Mouse (Mus musculus): ENCODE data around the gene Rnf167. TPM values are rescaled to one million over a fixed set of nuclear protein-coding genes. Genes with fewer than 3 reads are reported as not detected.

The Rnf167 gene
- polyA plus RNA-seq, 1 experiment: 70.1 TPM

- Histone ChIP-seq H3K27ac (ENCODE audit: insufficient read depth, low read depth, low read length) (peak within 1 kb of the TSS; percentile 99), H3K4me3 (ENCODE audit: insufficient read depth, low read length) (peak within 1 kb of the TSS; percentile 69), H3K4me1 (ENCODE audit: control insufficient read depth, insufficient read depth, low read length) (peaks cover 38% of the 10 kb centered on the region)
- no peak for TF ChIP-seq CTCF (IDR thresholded peaks at IDR 0.05; ENCODE audit: low read depth, low read length)
- TF ChIP-seq POLR2A (IDR thresholded peaks at IDR 0.05; ENCODE audit: borderline replicate concordance, low read depth, low read length): no peak
Observed at GRCm38 (mm10) chr11:70668771-70669505, 21.9 kb downstream of the Rnf167 start, which contains the start of gene Spag7. Gene Spag7, minus strand, starts transcription at chr11:70669416.

- TF ChIP-seq POLR2A (IDR thresholded peaks at IDR 0.05; ENCODE audit: borderline replicate concordance, low read depth, low read length) (no peak), CTCF (IDR thresholded peaks at IDR 0.05; ENCODE audit: low read depth, low read length) (peak; percentile 30; the same call in 1 of the 2 replicates)
- H3K4me1 ChIP-seq (ENCODE audit: control insufficient read depth, insufficient read depth, low read length): peaks cover 40% of the 10 kb centered on the region
- peak overlapping the region; percentile 96 for H3K27ac ChIP-seq (ENCODE audit: insufficient read depth, low read depth, low read length)
- peak overlapping the region; percentile 69 for H3K4me3 ChIP-seq (ENCODE audit: insufficient read depth, low read length)
Observed at GRCm38 (mm10) chr11:70669582-70670345, 22.7 kb downstream of the Rnf167 start.

GRCm38 (mm10) chr11:70670483-70670882, 23.4 kb downstream of the Rnf167 start:
- peaks cover 40% of the 10 kb centered on the region for H3K4me1 ChIP-seq (ENCODE audit: control insufficient read depth, insufficient read depth, low read length)
- H3K4me3 ChIP-seq (ENCODE audit: insufficient read depth, low read length): no peak overlapping the region; the same call in 1 of the 2 replicates
- TF ChIP-seq POLR2A (IDR thresholded peaks at IDR 0.05; ENCODE audit: borderline replicate concordance, low read depth, low read length): no peak
- H3K27ac ChIP-seq (ENCODE audit: insufficient read depth, low read depth, low read length): peak overlapping the region; percentile 96; the same call in 1 of the 2 replicates

- Histone ChIP-seq H3K4me1 (ENCODE audit: control insufficient read depth, insufficient read depth, low read length) (peaks cover 35% of the 10 kb centered on the region), H3K4me3 (ENCODE audit: insufficient read depth, low read length) (no peak overlapping the region), H3K27ac (ENCODE audit: insufficient read depth, low read depth, low read length) (peak overlapping the region; percentile 54)
- TF ChIP-seq CTCF (IDR thresholded peaks at IDR 0.05; ENCODE audit: low read depth, low read length): no peak
- no peak for TF ChIP-seq POLR2A (IDR thresholded peaks at IDR 0.05; ENCODE audit: borderline replicate concordance, low read depth, low read length)
Observed at GRCm38 (mm10) chr11:70671333-70672047, 24.5 kb downstream of the Rnf167 start.

- Histone ChIP-seq H3K27ac (ENCODE audit: insufficient read depth, low read depth, low read length) (no peak overlapping the region), H3K4me3 (ENCODE audit: insufficient read depth, low read length) (no peak overlapping the region), H3K4me1 (ENCODE audit: control insufficient read depth, insufficient read depth, low read length) (peaks cover 37% of the 10 kb centered on the region)
- no peak for TF ChIP-seq CTCF (IDR thresholded peaks at IDR 0.05; ENCODE audit: low read depth, low read length)
- TF ChIP-seq POLR2A (IDR thresholded peaks at IDR 0.05; ENCODE audit: borderline replicate concordance, low read depth, low read length): no peak
Observed at GRCm38 (mm10) chr11:70674014-70674413, 27.0 kb downstream of the Rnf167 start.

- H3K4me1 ChIP-seq (ENCODE audit: control insufficient read depth, insufficient read depth, low read length): peaks cover 42% of the 10 kb centered on the region
- TF ChIP-seq POLR2A (IDR thresholded peaks at IDR 0.05; ENCODE audit: borderline replicate concordance, low read depth, low read length) (no peak), CTCF (IDR thresholded peaks at IDR 0.05; ENCODE audit: low read depth, low read length) (no peak)
- no peak overlapping the region for H3K4me3 ChIP-seq (ENCODE audit: insufficient read depth, low read length)
- H3K27ac ChIP-seq (ENCODE audit: insufficient read depth, low read depth, low read length): no peak overlapping the region
Observed at GRCm38 (mm10) chr11:70674501-70674900, 27.5 kb downstream of the Rnf167 start.

- Histone ChIP-seq H3K4me3 (ENCODE audit: insufficient read depth, low read length) (no peak overlapping the region), H3K27ac (ENCODE audit: insufficient read depth, low read depth, low read length) (no peak overlapping the region), H3K4me1 (ENCODE audit: control insufficient read depth, insufficient read depth, low read length) (peaks cover 45% of the 10 kb centered on the region)
- TF ChIP-seq CTCF (IDR thresholded peaks at IDR 0.05; ENCODE audit: low read depth, low read length) (no peak), POLR2A (IDR thresholded peaks at IDR 0.05; ENCODE audit: borderline replicate concordance, low read depth, low read length) (no peak)
Observed at GRCm38 (mm10) chr11:70678092-70678491, 31.1 kb downstream of the Rnf167 start.

- TF ChIP-seq POLR2A (IDR thresholded peaks at IDR 0.05; ENCODE audit: borderline replicate concordance, low read depth, low read length) (no peak), CTCF (IDR thresholded peaks at IDR 0.05; ENCODE audit: low read depth, low read length) (no peak)
- H3K4me1 ChIP-seq (ENCODE audit: control insufficient read depth, insufficient read depth, low read length): peaks cover 49% of the 10 kb centered on the region
- no peak overlapping the region for H3K4me3 ChIP-seq (ENCODE audit: insufficient read depth, low read length)
- H3K27ac ChIP-seq (ENCODE audit: insufficient read depth, low read depth, low read length): peak overlapping the region; percentile 94; the same call in 1 of the 2 replicates
Observed at GRCm38 (mm10) chr11:70678576-70678975, 31.5 kb downstream of the Rnf167 start.

GRCm38 (mm10) chr11:70679361-70679760, 32.3 kb downstream of the Rnf167 start:
- TF ChIP-seq CTCF (IDR thresholded peaks at IDR 0.05; ENCODE audit: low read depth, low read length) (no peak), POLR2A (IDR thresholded peaks at IDR 0.05; ENCODE audit: borderline replicate concordance, low read depth, low read length) (no peak)
- Histone ChIP-seq H3K4me3 (ENCODE audit: insufficient read depth, low read length) (no peak overlapping the region), H3K4me1 (ENCODE audit: control insufficient read depth, insufficient read depth, low read length) (peaks cover 56% of the 10 kb centered on the region), H3K27ac (ENCODE audit: insufficient read depth, low read depth, low read length) (peak overlapping the region; percentile 94)
